Mouse (Mus musculus) myocyte (in vitro differentiated cells): ENCODE measurements around the gene Gm3453.
"Not testable (repeated sequence)": the region's sequence is repeated elsewhere in the genome, so short reads cannot be mapped to it uniquely, and the experiment has no call there.

Experiments used
- CEBPB ChIP-seq: IDR thresholded peaks from 2 replicates; pipeline ENCODE4 v1.6.1; 2011; ENCODE audit warnings: mild to moderate bottlenecking, moderate library complexity; ENCODE audit not compliant: poor library complexity, insufficient read depth, severe bottlenecking
- E2F4 ChIP-seq: IDR thresholded peaks from one replicate; pipeline ENCODE4 v1.6.1; 2011; ENCODE audit warnings: mild to moderate bottlenecking, control low read depth, moderate library complexity; ENCODE audit not compliant: insufficient read depth
- MAX ChIP-seq: IDR thresholded peaks from one replicate; pipeline ENCODE4 v1.6.1; 2011; ENCODE audit warnings: low read depth, mild to moderate bottlenecking, control low read depth
- MYOD1 ChIP-seq, 3 experiments: IDR thresholded peaks; one replicate each; pipeline ENCODE4 v1.6.1; 2011; ENCODE audit warnings: control low read depth in 2 of 3, low read depth in 2 of 3, mild to moderate bottlenecking in 2 of 3, moderate library complexity in 1 of 3; ENCODE audit not compliant: insufficient read length in 2 of 3, control insufficient read depth in 1 of 3
- MYOG ChIP-seq, 3 experiments: IDR thresholded peaks; one replicate each; pipeline ENCODE4 v1.6.1; 2011; ENCODE audit warnings: control low read depth in 2 of 3, low read depth in 2 of 3, mild to moderate bottlenecking in 2 of 3; ENCODE audit not compliant: insufficient read length in 2 of 3, control insufficient read depth in 1 of 3, insufficient read depth in 1 of 3
- POLR2A ChIP-seq: IDR thresholded peaks from one replicate; pipeline ENCODE4 v1.6.1; 2011; ENCODE audit warnings: low read depth, mild to moderate bottlenecking, control low read depth, moderate library complexity; ENCODE audit not compliant: insufficient read length
- POLR2AphosphoS2 ChIP-seq: IDR thresholded peaks from one replicate; pipeline ENCODE4 v1.6.1; 2011; ENCODE audit warnings: low read depth, control low read depth; ENCODE audit not compliant: insufficient read length
- REST ChIP-seq: IDR thresholded peaks from one replicate; pipeline ENCODE4 v1.6.1; 2011; ENCODE audit warnings: mild to moderate bottlenecking, control low read depth, moderate library complexity; ENCODE audit not compliant: insufficient read depth, insufficient read length
- SRF ChIP-seq: IDR thresholded peaks from one replicate; pipeline ENCODE4 v1.6.1; 2011; ENCODE audit warnings: low read depth; ENCODE audit not compliant: control insufficient read depth, insufficient read length
- TCF12 ChIP-seq: IDR thresholded peaks from one replicate; pipeline ENCODE4 v1.6.1; 2011; ENCODE audit warnings: mild to moderate bottlenecking, control low read depth; ENCODE audit not compliant: poor library complexity, insufficient read depth, severe bottlenecking
- TCF3 ChIP-seq: IDR thresholded peaks from one replicate; pipeline ENCODE4 v1.6.1; 2011; ENCODE audit warnings: low read depth, control low read depth; ENCODE audit not compliant: insufficient read length
- USF1 ChIP-seq: IDR thresholded peaks from one replicate; pipeline ENCODE4 v1.6.1; 2011; ENCODE audit warnings: low read depth, mild to moderate bottlenecking, control low read depth, moderate library complexity

GRCm38 (mm10) chr14:5961102-5961501, 17.8 kb downstream of the Gm3453 start:
- not testable (repeated sequence) for TF ChIP-seq USF1; TCF12; POLR2A; CEBPB; POLR2AphosphoS2; MYOG (IDR thresholded peaks at IDR 0.05; ENCODE audit: control insufficient read depth in 1 of 3, insufficient read depth in 1 of 3, insufficient read length in 2 of 3, low read depth in 2 of 3); MAX; E2F4; REST; TCF3; MYOD1 (IDR thresholded peaks at IDR 0.05; ENCODE audit: control insufficient read depth in 1 of 3, insufficient read length in 2 of 3, low read depth in 2 of 3); SRF
